Mouse (Mus musculus) liver, postnatal 0 days (tissue): Measurements from ENCODE around the gene Commd1.

ENCODE experiments used
- CTCF ChIP-seq: sonication (generic); IDR thresholded peaks from 2 replicates; pipeline ENCODE4 v1.5.1; 2016; ENCODE audit warnings: antibody characterized with exemption, low read depth
- EP300 ChIP-seq: IDR thresholded peaks from 2 replicates; pipeline ENCODE4 v1.6.1; 2016; ENCODE audit warnings: antibody characterized with exemption, low read depth, mild to moderate bottlenecking

GRCm38 (mm10) chr11:23020841-23021240 lies 38.7 kb upstream of the Commd1 start:
- TF ChIP-seq CTCF (no peak), EP300 (no peak)
